ENCODE assay signal across 16 mouse cellular contexts in the genomic region with DNA sequence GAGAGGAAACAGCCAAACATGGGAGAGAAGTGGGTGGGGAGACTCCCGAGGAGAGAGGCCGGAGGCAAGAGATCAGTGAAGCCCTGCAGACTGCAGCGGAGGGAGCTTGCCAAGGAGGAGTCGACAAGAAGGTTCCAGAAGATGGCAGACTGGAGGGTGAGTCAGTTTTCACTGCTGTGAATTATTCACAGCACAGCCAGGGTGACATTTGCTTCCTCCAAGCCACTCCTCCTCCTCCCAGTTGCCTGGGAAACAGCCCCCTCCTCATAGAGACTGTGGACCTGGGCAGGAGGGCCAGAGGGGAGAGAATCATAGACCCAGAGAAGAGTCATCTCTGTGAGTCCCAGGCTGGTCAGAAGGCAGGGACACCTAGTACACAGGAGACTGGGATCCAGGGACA.
DNase-seq lines count a peak whose midpoint lies in the region; ATAC-seq lines count a peak whose summit lies in the region.
"Had no signal": no experiment of that assay in that cellular context is flagged by ENCODE, and none has a peak within 500 bp of the region (broad histone marks: within the 10 kb centered on the region; RNA-seq: fewer than 3 reads in every experiment).

No protein-coding gene starts in this region.

- 51% methylated on average over 4 of the region's 4 CpGs for WGBS in hindbrain, embryonic 14.5 days
- 74% methylated on average over 4 of the region's 4 CpGs for WGBS in hindbrain, embryonic 10.5 days

- H3K4me3 ChIP-seq in hindbrain, embryonic 14.5 days (replicated peaks; ENCODE audit: low read length): no peak overlapping the region
- H3K4me3 ChIP-seq in hindbrain, embryonic 10.5 days: no peak overlapping the region
- H3K4me3 ChIP-seq: heart, embryonic 15.5 days; limb, embryonic 13.5 days had no signal

- H3K27ac ChIP-seq in hindbrain, embryonic 14.5 days: no peak overlapping the region
- H3K27ac ChIP-seq in hindbrain, embryonic 10.5 days: no peak overlapping the region; the same call in 1 of the 2 replicates
- H3K27ac ChIP-seq: heart, embryonic 15.5 days; limb, embryonic 13.5 days; macrophage had no signal

- no peak overlapping the region for H3K4me2 ChIP-seq in hindbrain, embryonic 14.5 days (replicated peaks)
- H3K4me2 ChIP-seq: heart, embryonic 15.5 days; limb, embryonic 13.5 days had no signal

- no peaks in the 10 kb centered on the region for H3K36me3 ChIP-seq in hindbrain, embryonic 14.5 days (replicated peaks; ENCODE audit: control insufficient read depth, insufficient read depth)
- H3K36me3 ChIP-seq in hindbrain, embryonic 10.5 days: no peaks in the 10 kb centered on the region
- H3K36me3 ChIP-seq: heart, embryonic 15.5 days; limb, embryonic 13.5 days had no signal

- no peak overlapping the region for H3K9ac ChIP-seq in hindbrain, embryonic 14.5 days
- H3K9ac ChIP-seq: heart, embryonic 15.5 days; limb, embryonic 13.5 days; liver, postnatal 0 days had no signal

- H3K27me3 ChIP-seq in hindbrain, embryonic 14.5 days (ENCODE audit: control insufficient read depth, insufficient read depth, low read length): no peaks in the 10 kb centered on the region
- H3K27me3 ChIP-seq in hindbrain, embryonic 10.5 days (ENCODE audit: insufficient read depth, poor library complexity, severe bottlenecking): peaks cover 4% of the 10 kb centered on the region; the same call in 1 of the 2 replicates
- H3K27me3 ChIP-seq: heart, embryonic 15.5 days had no signal

- intact Hi-C loops in left cerebral cortex, postnatal 10 days (cut with DNase I): no loop called here
- intact Hi-C loops in gastrocnemius, postnatal 14 days (cut with DNase I; ENCODE audit: low total_unique reads): no loop called here

- ATAC-seq in hindbrain, embryonic 14.5 days (ENCODE audit: low FRiP score): peak; percentile 40; the same call in 1 of the 2 replicates
- no peak for ATAC-seq in granulocyte monocyte progenitor cell, adult 5-6 weeks (replicated peaks; ENCODE audit: poor library complexity, severe bottlenecking)
- ATAC-seq: liver, postnatal 0 days had no signal

- DNase-seq in hindbrain, embryonic 14.5 days (ENCODE audit: low spot score): no peak
- DNase-seq in hindbrain, embryonic 10.5 days (ENCODE audit: low spot score): no peak
- DNase-seq in right cerebral cortex, adult 18-20 months: peak; percentile 8
- no peak for DNase-seq in right cerebral cortex, postnatal 4 days
- DNase-seq in left cerebral cortex, postnatal 10 days (ENCODE audit: extremely low spot score in 1 of 2, low spot score in 2 of 2): peak; percentile 30
- DNase-seq in gastrocnemius, postnatal 14 days: no peak
- DNase-seq: adrenal gland, adult 8-10 months; cerebellum, adult 11 months; gastrocnemius, postnatal 25 days; kidney, postnatal 14 days; liver, postnatal 0 days; spleen, adult 18-20 months had no signal

- peaks cover 12% of the 10 kb centered on the region for H3K4me1 ChIP-seq in hindbrain, embryonic 14.5 days (replicated peaks; ENCODE audit: control insufficient read depth, insufficient read depth, low read length)
- peaks cover 33% of the 10 kb centered on the region for H3K4me1 ChIP-seq in hindbrain, embryonic 10.5 days (replicated peaks)
- H3K4me1 ChIP-seq: heart, embryonic 15.5 days had no signal

- H3K9me3 ChIP-seq in hindbrain, embryonic 14.5 days (ENCODE audit: control insufficient read depth, low read length): no peaks in the 10 kb centered on the region
- no peaks in the 10 kb centered on the region for H3K9me3 ChIP-seq in hindbrain, embryonic 10.5 days
- H3K9me3 ChIP-seq: heart, embryonic 15.5 days; limb, embryonic 13.5 days had no signal

Comparison
In these comparisons a context has a peak if more than half of its experiments do, and no peak if none do; other contexts are left out.
1. DNase-seq: peak in right cerebral cortex, adult 18-20 months (single experiment) and left cerebral cortex, postnatal 10 days (2 of 2); none in hindbrain, embryonic 14.5 days (single experiment), hindbrain, embryonic 10.5 days (single experiment), right cerebral cortex, postnatal 4 days (single experiment) and gastrocnemius, postnatal 14 days (single experiment).